Mouse (Mus musculus) testis, adult 2 months (tissue): ENCODE data around the gene Tnip2.

Source experiments
- CTCF ChIP-seq: fragments of 200-500 bp; IDR thresholded peaks from 2 replicates; pipeline ENCODE4 v1.5.1; 2012; ENCODE audit warnings: low read depth, mild to moderate bottlenecking, inconsistent platforms, low read length, moderate library complexity; ENCODE audit not compliant: control insufficient read depth, insufficient read depth, insufficient replicate concordance
- POLR2A ChIP-seq: fragments of 200-500 bp; IDR thresholded peaks from 2 replicates; pipeline ENCODE4 v1.6.1; 2012; ENCODE audit warnings: low read depth, mild to moderate bottlenecking, inconsistent platforms, low read length, moderate library complexity; ENCODE audit not compliant: control insufficient read depth

DNA sequence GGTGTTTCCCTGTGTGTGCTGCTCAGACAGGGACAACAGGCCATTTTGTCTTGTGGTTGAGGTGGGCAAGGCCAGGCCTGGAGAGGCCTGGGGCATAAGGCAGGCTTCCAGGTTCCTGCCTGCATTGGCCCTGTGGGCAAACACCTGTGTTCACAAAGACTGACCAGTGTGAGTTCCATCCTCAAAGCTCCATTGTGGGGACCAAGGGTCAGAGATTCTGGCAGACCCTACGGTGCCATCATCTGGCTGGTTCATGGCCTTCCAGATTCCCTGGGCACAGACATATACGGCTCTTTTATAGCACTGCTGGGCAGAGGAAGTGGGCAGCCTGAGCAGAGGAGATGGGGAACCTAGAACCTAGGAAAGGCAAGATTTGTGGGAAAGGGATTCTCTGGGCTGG lies 13.6 kb upstream of the Tnip2 start:
- TF ChIP-seq CTCF (no peak), POLR2A (no peak)
